Mouse (Mus musculus): ENCODE measurements around the gene Shc2. TPM values are rescaled to one million over a fixed set of nuclear protein-coding genes. Genes with fewer than 3 reads are reported as not detected.

Gene Shc2
- polyA plus RNA-seq, 1 experiment, result 1.6 TPM

DNA sequence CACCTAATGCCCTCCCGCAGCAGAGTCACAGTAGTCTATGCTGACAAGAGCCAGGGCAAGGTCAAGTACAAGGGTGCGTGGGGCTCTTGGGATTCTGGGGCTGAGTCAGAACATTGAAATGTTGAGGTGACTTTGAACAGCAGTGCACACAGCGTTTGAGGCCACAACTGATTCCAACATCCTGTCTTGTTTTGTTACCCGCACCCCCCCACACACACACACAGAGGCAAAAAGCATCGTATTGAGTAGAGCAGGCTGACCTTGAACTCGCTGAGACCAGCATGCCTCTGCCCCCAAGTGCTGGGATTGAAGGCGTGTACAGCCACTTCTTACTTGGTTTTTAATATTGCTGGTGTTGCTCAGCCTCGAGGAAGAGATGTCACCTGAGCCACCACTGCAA, 63.4 kb downstream of the Shc2 start:
- Histone ChIP-seq H3K36me3 (ENCODE audit: control insufficient read depth, insufficient read depth, low read length) (no peaks in the 10 kb centered on the region), H3K4me3 (ENCODE audit: low read depth, low read length) (no peak overlapping the region), H3K27ac (ENCODE audit: insufficient read depth, low read depth, low read length) (no peak overlapping the region), H3K4me1 (ENCODE audit: control insufficient read depth, insufficient read depth, insufficient read length, low read length) (no peaks in the 10 kb centered on the region), H3K27me3 (ENCODE audit: control insufficient read depth, insufficient read depth, low read length) (no peaks in the 10 kb centered on the region)
- 66% methylated on average over 8 of the region's 8 CpGs for WGBS
- TF ChIP-seq CTCF (IDR thresholded peaks at IDR 0.05; ENCODE audit: extremely low read depth, insufficient read length, insufficient replicate concordance, low read depth, low read length), result no peak
- TF ChIP-seq POLR2A (IDR thresholded peaks at IDR 0.05; ENCODE audit: low read depth, low read length), result no peak

GRCm38 (mm10) chr10:79573611-79574010, 64.1 kb downstream of the Shc2 start:
- Histone ChIP-seq H3K4me3 (ENCODE audit: low read depth, low read length) (no peak overlapping the region), H3K36me3 (ENCODE audit: control insufficient read depth, insufficient read depth, low read length) (no peaks in the 10 kb centered on the region), H3K27me3 (ENCODE audit: control insufficient read depth, insufficient read depth, low read length) (no peaks in the 10 kb centered on the region), H3K27ac (ENCODE audit: insufficient read depth, low read depth, low read length) (no peak overlapping the region), H3K4me1 (ENCODE audit: control insufficient read depth, insufficient read depth, insufficient read length, low read length) (no peaks in the 10 kb centered on the region)
- TF ChIP-seq POLR2A (IDR thresholded peaks at IDR 0.05; ENCODE audit: low read depth, low read length) (no peak), CTCF (IDR thresholded peaks at IDR 0.05; ENCODE audit: extremely low read depth, insufficient read length, insufficient replicate concordance, low read depth, low read length) (no peak)
- WGBS, result 89% methylated on average over 6 of the region's 6 CpGs

- 89% methylated on average over 2 of the region's 2 CpGs for WGBS
- TF ChIP-seq CTCF (IDR thresholded peaks at IDR 0.05; ENCODE audit: extremely low read depth, insufficient read length, insufficient replicate concordance, low read depth, low read length) (no peak), POLR2A (IDR thresholded peaks at IDR 0.05; ENCODE audit: low read depth, low read length) (no peak)
- Histone ChIP-seq H3K36me3 (ENCODE audit: control insufficient read depth, insufficient read depth, low read length) (no peaks in the 10 kb centered on the region), H3K4me1 (ENCODE audit: control insufficient read depth, insufficient read depth, insufficient read length, low read length) (no peaks in the 10 kb centered on the region), H3K27ac (ENCODE audit: insufficient read depth, low read depth, low read length) (no peak overlapping the region), H3K27me3 (ENCODE audit: control insufficient read depth, insufficient read depth, low read length) (no peaks in the 10 kb centered on the region), H3K4me3 (ENCODE audit: low read depth, low read length) (no peak overlapping the region)
Observed at GRCm38 (mm10) chr10:79571314-79571713, 66.4 kb downstream of the Shc2 start.

- Histone ChIP-seq H3K36me3 (ENCODE audit: control insufficient read depth, insufficient read depth, low read length) (no peaks in the 10 kb centered on the region), H3K27ac (ENCODE audit: insufficient read depth, low read depth, low read length) (no peak overlapping the region), H3K4me1 (ENCODE audit: control insufficient read depth, insufficient read depth, insufficient read length, low read length) (no peaks in the 10 kb centered on the region), H3K27me3 (ENCODE audit: control insufficient read depth, insufficient read depth, low read length) (no peaks in the 10 kb centered on the region), H3K4me3 (ENCODE audit: low read depth, low read length) (no peak overlapping the region)
- no peak for TF ChIP-seq CTCF (IDR thresholded peaks at IDR 0.05; ENCODE audit: extremely low read depth, insufficient read length, insufficient replicate concordance, low read depth, low read length)
- TF ChIP-seq POLR2A (IDR thresholded peaks at IDR 0.05; ENCODE audit: low read depth, low read length), result no peak
- WGBS, result 86% methylated on average over 5 of the region's 5 CpGs
Observed at GRCm38 (mm10) chr10:79569921-79570320, 67.8 kb downstream of the Shc2 start.

Other genes starting within 250 kb of the Shc2 start
- gene Vmn2r83, start 169.2 kb downstream of the Shc2 start, polyA plus RNA-seq (2012; rRNA removed), result not detected in 2 replicates
- gene Plpp2, start 104.1 kb downstream of the Shc2 start, polyA plus RNA-seq (2012; rRNA removed), result 216 and 451 TPM in 2 replicates
- gene Mier2, start 82.7 kb downstream of the Shc2 start, polyA plus RNA-seq (2012; rRNA removed), result 61.5 and 89.9 TPM in 2 replicates
- not detected in 2 replicates for gene Theg, start 50.6 kb downstream of the Shc2 start, polyA plus RNA-seq (2012; rRNA removed)
- gene C2cd4c, start 23.9 kb downstream of the Shc2 start, polyA plus RNA-seq (2012; rRNA removed), result 0.89 and 1.0 TPM in 2 replicates
- not detected in 2 replicates for gene Odf3l2, start 7.8 kb upstream of the Shc2 start, polyA plus RNA-seq (2012; rRNA removed)
- 9.9 and 20.7 TPM in 2 replicates for gene Madcam1, start 26.6 kb upstream of the Shc2 start, polyA plus RNA-seq (2012; rRNA removed)
- 76.0 and 138 TPM in 2 replicates for gene Tpgs1, start 31.5 kb upstream of the Shc2 start, polyA plus RNA-seq (2012; rRNA removed)
- gene Cdc34, start 44.3 kb upstream of the Shc2 start, polyA plus RNA-seq (2012; rRNA removed), result 101 and 163 TPM in 2 replicates
- gene Gzmm, start 51.1 kb upstream of the Shc2 start, polyA plus RNA-seq (2012; rRNA removed), result 0.11 and 0.52 TPM in 2 replicates
- 1,266 and 1,465 TPM in 2 replicates for gene Bsg, start 66.6 kb upstream of the Shc2 start, polyA plus RNA-seq (2012; rRNA removed)
- 8.3 and 19.2 TPM in 2 replicates for gene Hcn2, start 78.7 kb upstream of the Shc2 start, polyA plus RNA-seq (2012; rRNA removed)
- gene Polrmt, start 108.7 kb upstream of the Shc2 start, polyA plus RNA-seq (2012; rRNA removed), result 38.7 and 50.0 TPM in 2 replicates
- not detected in 2 replicates for gene Fgf22, start 117.2 kb upstream of the Shc2 start, polyA plus RNA-seq (2012; rRNA removed)
- 130 and 222 TPM in 2 replicates for gene Rnf126, start 129.0 kb upstream of the Shc2 start, polyA plus RNA-seq (2012; rRNA removed)
- gene Fstl3, start 139.4 kb upstream of the Shc2 start, polyA plus RNA-seq (2012; rRNA removed), result 16.0 and 19.6 TPM in 2 replicates
- 0.24 and 0.67 TPM in 2 replicates for gene Prss57, start 153.0 kb upstream of the Shc2 start, polyA plus RNA-seq (2012; rRNA removed)
- 13.0 and 24.0 TPM in 2 replicates for gene Palm, start 155.7 kb upstream of the Shc2 start, polyA plus RNA-seq (2012; rRNA removed)
- 141 and 347 TPM in 2 replicates for gene Misp, start 183.1 kb upstream of the Shc2 start, polyA plus RNA-seq (2012; rRNA removed)
- gene Ptbp1, start 216.5 kb upstream of the Shc2 start, polyA plus RNA-seq (2012; rRNA removed), result 150 and 285 TPM in 2 replicates
- 1.6 and 2.1 TPM in 2 replicates for gene Prtn3, start 236.6 kb upstream of the Shc2 start, polyA plus RNA-seq (2012; rRNA removed)
- 2.8 and 5.3 TPM in 2 replicates for gene Plppr3, start 236.7 kb upstream of the Shc2 start, polyA plus RNA-seq (2012; rRNA removed)
- gene Elane, start 248.3 kb upstream of the Shc2 start, polyA plus RNA-seq (2012; rRNA removed), result 0.72 TPM in 1 of 2 replicates, not detected in the other